Mouse (Mus musculus) liver, adult 2 months (tissue): ENCODE results near the gene Slc6a18. TPM values are rescaled to one million over a fixed set of nuclear protein-coding genes. Genes with fewer than 3 reads are reported as not detected.

Source experiments
- DNase-seq: peaks from one replicate; pipeline ENCODE4 v3.0.0-alpha.2; 2011; ENCODE audit warnings: low read depth, low spot score; ENCODE audit errors: extremely low read depth
- H3K27ac ChIP-seq: fragments of 200-500 bp; replicated peaks from 2 replicates; pipeline ENCODE4 v1.5.1; 2012; ENCODE audit warnings: low read depth, mild to moderate bottlenecking, control low read depth, inconsistent platforms, low read length; ENCODE audit not compliant: insufficient read depth
- H3K27me3 ChIP-seq: fragments of 200-500 bp; 2 replicates; pipeline ENCODE4 v1.6.1; 2012; ENCODE audit warnings: mild to moderate bottlenecking, moderate library complexity, low read length, inconsistent platforms; ENCODE audit not compliant: control insufficient read depth, insufficient read depth
- H3K36me3 ChIP-seq: fragments of 200-500 bp; 2 replicates; pipeline ENCODE4 v1.6.1; 2012; ENCODE audit warnings: low read length, inconsistent platforms; ENCODE audit not compliant: control insufficient read depth, insufficient read depth
- H3K4me1 ChIP-seq: fragments of 200-500 bp; 2 replicates; pipeline ENCODE4 v1.6.1; 2011; ENCODE audit warnings: low read length; ENCODE audit not compliant: control insufficient read depth, insufficient read depth
- H3K4me3 ChIP-seq: fragments of 200-500 bp; 2 replicates; pipeline ENCODE4 v1.5.1; 2011; ENCODE audit warnings: low read depth, mild to moderate bottlenecking, control low read depth, low read length, moderate library complexity; ENCODE audit not compliant: insufficient read depth
- H3K79me2 ChIP-seq: fragments of 200-500 bp; 2 replicates; pipeline ENCODE4 v1.6.1; 2012; ENCODE audit warnings: inconsistent platforms, mild to moderate bottlenecking, low read length, moderate library complexity; ENCODE audit not compliant: control insufficient read depth, insufficient read depth
- H3K9ac ChIP-seq: fragments of 200-500 bp; 2 replicates; pipeline ENCODE4 v1.6.1; 2012; ENCODE audit warnings: low read depth, mild to moderate bottlenecking, control low read depth, inconsistent platforms, low read length
- CTCF ChIP-seq: fragments of 200-500 bp; IDR thresholded peaks from 2 replicates; pipeline ENCODE4 v1.5.1; 2011; ENCODE audit warnings: low read depth, low read length, control low read depth
- POLR2A ChIP-seq: fragments of 200-500 bp; IDR thresholded peaks from 2 replicates; pipeline ENCODE4 v1.6.1; 2011; ENCODE audit warnings: low read length, control low read depth; ENCODE audit not compliant: insufficient read depth; ENCODE audit errors: extremely low read depth
- WGBS: fragments of 180-500 bp; shearing (Covaris S2); methylation state at CpG from one replicate; pipeline ENCODE4 v1.1.7; 2018; 5-methylcytosine and 5-hydroxymethylcytosine counted together
- polyA plus RNA-seq: library from polyadenylated mRNA; depleted of rRNA; stranded (reverse); fragments of >200 nt; gene quantifications from 2 replicates; pipeline ENCODE4 v1.2.3, GENCODE M21; 2012; rRNA removed
- total RNA-seq: library from RNA; depleted of rRNA; stranded (reverse); fragments of >200 nt; gene quantifications from 2 replicates; pipeline ENCODE4 v1.2.3, GENCODE M21; 2014; rRNA removed

Gene Slc6a18
- total RNA-seq (not detected in 2 replicates), polyA plus RNA-seq (0.15 TPM in 1 of 2 replicates, not detected in the other)

DNA sequence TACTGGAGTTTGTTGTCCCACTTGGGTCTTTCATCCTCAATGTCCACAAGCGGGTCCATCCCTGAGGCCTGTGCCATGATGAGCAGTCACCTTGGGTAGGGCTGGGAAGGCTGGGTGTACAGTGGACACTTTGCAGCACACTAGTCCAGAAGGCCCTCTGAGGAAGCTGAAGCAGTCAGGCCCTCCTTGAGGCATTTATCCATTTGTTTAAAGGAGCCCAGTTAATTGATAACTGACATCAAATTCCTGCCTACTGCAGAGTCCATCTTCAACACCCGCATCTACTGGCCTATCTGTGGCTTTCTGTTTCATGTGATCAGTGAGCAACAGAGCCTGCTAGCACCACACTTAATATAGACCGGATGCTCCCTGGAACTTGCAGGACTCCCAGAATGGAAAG, at the start of gene Slc6a18:
TSS of gene Slc6a18 (minus strand) at position 171 of the 400 bp plus-strand sequence.
- Histone ChIP-seq H3K36me3 (no peaks in the 10 kb centered on the region), H3K79me2 (no peaks in the 10 kb centered on the region), H3K4me3 (no peak within 1 kb of the TSS), H3K4me1 (0 out of 2 replicates have a peak, but pooled peaks cover 1% of the 10 kb centered on the region), H3K27me3 (no peaks in the 10 kb centered on the region), H3K9ac (no peak within 1 kb of the TSS), H3K27ac (no peak within 1 kb of the TSS)
- WGBS = 85% methylated on average over 3 of the region's 3 CpGs
- no peak for DNase-seq
- TF ChIP-seq POLR2A (no peak), CTCF (no peak)

DNA sequence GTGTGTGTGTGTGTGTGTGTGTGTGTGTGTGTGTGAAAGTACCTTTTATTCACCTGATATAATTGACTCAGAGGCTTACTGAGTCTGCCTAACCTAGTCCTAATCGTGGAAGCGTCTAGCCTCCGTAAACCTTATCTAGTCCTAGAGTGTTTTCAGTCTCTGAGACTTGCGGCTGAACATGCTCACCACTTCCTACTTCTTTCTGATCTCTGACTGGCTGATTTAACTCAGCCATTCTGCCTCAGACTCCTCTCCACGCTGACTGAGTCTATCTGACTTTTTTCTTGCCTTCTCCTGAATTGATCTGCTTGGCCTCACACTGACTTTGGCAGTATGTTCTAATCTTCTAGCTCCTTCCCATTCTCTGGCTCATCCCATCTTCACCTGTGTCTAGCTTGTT, 47.5 kb upstream of the Slc6a18 start:
- Histone ChIP-seq H3K36me3 (no peaks in the 10 kb centered on the region), H3K27me3 (no peaks in the 10 kb centered on the region), H3K27ac (no peak overlapping the region), H3K79me2 (no peaks in the 10 kb centered on the region), H3K9ac (no peak overlapping the region), H3K4me3 (no peak overlapping the region), H3K4me1 (peaks cover 3% of the 10 kb centered on the region; the same call in 1 of the 2 replicates)
- no peak for TF ChIP-seq POLR2A
- TF ChIP-seq CTCF = no peak
- WGBS = 65% methylated on average over 5 of the region's 5 CpGs
- no peak for DNase-seq

DNA sequence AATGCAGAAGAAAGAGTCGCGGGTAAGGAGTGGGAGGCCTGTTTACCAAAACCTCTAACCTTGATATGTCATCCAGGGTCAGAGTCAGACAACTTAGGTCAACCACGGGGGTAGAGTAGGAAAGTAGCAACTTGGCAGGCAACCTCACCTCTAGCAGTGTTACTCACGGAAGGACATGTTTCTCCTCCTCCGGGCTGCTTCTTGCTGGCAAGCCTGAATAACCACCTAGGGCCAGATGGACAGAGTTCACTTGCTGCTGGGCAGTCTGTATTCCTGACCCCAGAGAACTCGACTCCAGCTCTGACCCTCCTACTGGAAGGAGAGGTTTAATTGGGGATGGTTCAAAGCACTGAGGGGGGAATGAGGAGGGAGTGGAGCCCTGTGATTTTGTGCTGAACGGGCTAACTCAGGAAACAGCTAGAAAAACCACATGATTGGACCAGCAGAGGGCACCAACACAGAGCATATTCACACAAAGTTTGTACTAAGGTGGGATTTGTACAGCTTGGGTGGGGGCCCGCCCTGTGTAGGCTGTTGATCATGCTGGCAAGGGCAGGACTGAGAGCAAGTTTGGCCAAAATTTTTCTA, 45.4 kb upstream of the Slc6a18 start:
- no peaks in the 10 kb centered on the region for H3K36me3 ChIP-seq
- no peaks in the 10 kb centered on the region for H3K79me2 ChIP-seq
- 10% methylated on average over 8 of the region's 8 CpGs for WGBS
- no peak for TF ChIP-seq POLR2A
- TF ChIP-seq CTCF = peak; percentile 60
- H3K4me1 ChIP-seq = peaks cover 3% of the 10 kb centered on the region; the same call in 1 of the 2 replicates
- no peak overlapping the region for H3K4me3 ChIP-seq
- H3K9ac ChIP-seq = no peak overlapping the region
- no peak overlapping the region for H3K27ac ChIP-seq
- no peaks in the 10 kb centered on the region for H3K27me3 ChIP-seq
- peak; percentile 80 for DNase-seq

DNA sequence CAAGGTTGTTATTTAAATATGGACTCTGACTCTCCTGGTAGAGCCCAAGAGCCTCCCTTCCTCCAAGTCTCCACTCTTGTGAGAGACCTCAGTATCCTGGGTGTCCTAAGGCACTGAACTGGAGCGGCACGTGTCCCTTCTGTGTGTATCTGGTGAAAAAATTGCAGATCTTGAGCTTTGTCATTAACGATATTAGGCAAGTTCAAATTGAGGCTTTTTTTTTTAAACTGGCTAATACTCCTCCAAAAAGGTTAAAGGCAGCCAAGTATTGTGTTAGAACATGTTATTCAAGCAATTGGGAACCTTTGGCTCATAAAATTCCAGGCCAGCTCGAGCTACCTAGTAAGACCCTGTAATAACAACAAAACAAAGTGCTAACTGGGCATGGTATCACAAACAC, 42.4 kb upstream of the Slc6a18 start:
- Histone ChIP-seq H3K27ac (no peak overlapping the region), H3K4me1 (peaks cover 3% of the 10 kb centered on the region; the same call in 1 of the 2 replicates), H3K9ac (no peak overlapping the region), H3K4me3 (no peak overlapping the region), H3K27me3 (no peaks in the 10 kb centered on the region), H3K79me2 (no peaks in the 10 kb centered on the region), H3K36me3 (no peaks in the 10 kb centered on the region)
- TF ChIP-seq CTCF (no peak), POLR2A (no peak)
- peak; percentile 82 for DNase-seq
- 44% methylated on average over 4 of the region's 4 CpGs for WGBS

DNA sequence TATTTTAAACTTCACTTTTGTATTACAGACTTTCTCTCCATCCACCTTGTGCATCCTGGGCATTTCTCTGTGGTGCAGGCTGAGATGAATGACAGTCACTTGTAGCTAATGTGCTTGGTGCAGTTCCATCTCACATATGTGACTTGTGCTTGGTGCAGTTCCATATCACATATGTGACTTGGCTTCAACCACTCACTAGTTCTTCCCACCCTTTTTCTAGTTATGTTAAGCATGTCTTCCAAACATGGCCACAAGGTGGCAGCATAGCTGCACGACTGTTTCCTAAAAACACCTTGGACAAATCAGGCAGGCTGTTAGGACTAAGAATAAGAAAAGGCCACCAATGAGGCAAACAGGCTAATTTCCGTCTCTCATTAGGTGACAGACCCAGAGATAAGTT, 40.4 kb upstream of the Slc6a18 start:
- no peak for TF ChIP-seq POLR2A
- peak; percentile 59 for TF ChIP-seq CTCF
- Histone ChIP-seq H3K4me1 (peaks cover 3% of the 10 kb centered on the region; the same call in 1 of the 2 replicates), H3K27ac (no peak overlapping the region), H3K4me3 (no peak overlapping the region), H3K36me3 (no peaks in the 10 kb centered on the region), H3K27me3 (no peaks in the 10 kb centered on the region), H3K9ac (no peak overlapping the region), H3K79me2 (no peaks in the 10 kb centered on the region)
- peak; percentile 70 for DNase-seq
- WGBS = 3% methylated on average over 2 of the region's 2 CpGs

DNA sequence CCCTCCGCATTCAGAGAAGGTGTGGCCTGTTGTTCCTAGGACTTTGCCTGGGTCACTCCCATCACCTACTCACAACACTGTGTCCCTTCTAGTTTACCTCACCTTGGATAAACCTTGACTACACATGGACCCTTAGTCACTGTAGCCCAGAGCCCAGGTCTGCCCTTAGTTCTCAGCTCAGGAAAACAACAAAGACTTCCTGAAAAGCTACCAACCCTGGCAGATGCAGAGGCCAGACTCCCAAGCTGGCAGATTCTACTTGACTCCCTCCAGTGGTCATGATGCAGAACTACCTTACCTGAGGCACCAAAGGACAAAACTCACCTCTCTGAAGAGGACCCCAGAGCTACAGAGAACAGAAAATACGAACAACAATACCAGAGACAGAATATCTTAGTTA, 36.2 kb upstream of the Slc6a18 start:
- Histone ChIP-seq H3K4me3 (no peak overlapping the region), H3K27ac (no peak overlapping the region), H3K4me1 (no peaks in the 10 kb centered on the region), H3K9ac (no peak overlapping the region), H3K27me3 (no peaks in the 10 kb centered on the region), H3K79me2 (no peaks in the 10 kb centered on the region), H3K36me3 (no peaks in the 10 kb centered on the region)
- DNase-seq = no peak
- TF ChIP-seq CTCF (peak; percentile 26; the same call in 1 of the 2 replicates), POLR2A (no peak)
- WGBS = 63% methylated on average over 2 of the region's 2 CpGs
